Mouse (Mus musculus) heart, embryonic 13.5 days (tissue): ENCODE measurements around the gene Trdmt1. TPM values are rescaled to one million over a fixed set of nuclear protein-coding genes. Genes with fewer than 3 reads are reported as not detected.
"Not testable (repeated sequence)": the region's sequence is repeated elsewhere in the genome, so short reads cannot be mapped to it uniquely, and the experiment has no call there.

Experiments
- ATAC-seq: fragments of 200-750 bp; cut with Nextera tagmentation; 2 replicates; pipeline ENCODE4 v1.8.0; 2017; ENCODE audit warnings: moderate TSS enrichment; ENCODE audit not compliant: insufficient number of reproducible peaks, low FRiP score, low TSS enrichment; ENCODE audit errors: extremely low read depth
- H3K27ac ChIP-seq: fragments of 300-500 bp; sonication (generic); replicated peaks from 2 replicates; pipeline ENCODE4 v1.5.1; 2015; ENCODE audit warnings: moderate library complexity, mild to moderate bottlenecking, inconsistent platforms
- H3K27me3 ChIP-seq: fragments of 300-500 bp; sonication (generic); replicated peaks from 2 replicates; pipeline ENCODE4 v1.6.1; 2015; ENCODE audit warnings: mild to moderate bottlenecking, inconsistent platforms
- H3K36me3 ChIP-seq: fragments of 300-500 bp; sonication (generic); 2 replicates; pipeline ENCODE4 v1.6.1; 2015; ENCODE audit warnings: mild to moderate bottlenecking, inconsistent platforms
- H3K4me1 ChIP-seq: fragments of 300-500 bp; sonication (generic); 2 replicates; pipeline ENCODE4 v1.6.1; 2015; ENCODE audit warnings: inconsistent platforms
- H3K4me2 ChIP-seq: fragments of 300-500 bp; sonication (generic); 2 replicates; pipeline ENCODE4 v1.6.1; 2015; ENCODE audit warnings: inconsistent platforms, mild to moderate bottlenecking, moderate library complexity
- H3K4me3 ChIP-seq: fragments of 300-500 bp; sonication (generic); 2 replicates; pipeline ENCODE4 v1.5.1; 2015; ENCODE audit warnings: moderate library complexity, mild to moderate bottlenecking, inconsistent platforms
- H3K9ac ChIP-seq: fragments of 300-500 bp; sonication (generic); 2 replicates; pipeline ENCODE4 v1.6.1; 2015; ENCODE audit warnings: inconsistent platforms, mild to moderate bottlenecking, moderate library complexity
- H3K9me3 ChIP-seq: fragments of 300-500 bp; sonication (generic); 2 replicates; pipeline ENCODE4 v1.6.1; 2016; ENCODE audit warnings: inconsistent platforms
- WGBS: fragments of 180-500 bp; shearing (Covaris S2); methylation state at CpG from one replicate; pipeline ENCODE4 v1.1.7; 2015; ENCODE audit warnings: mixed read lengths; 5-methylcytosine and 5-hydroxymethylcytosine counted together
- polyA plus RNA-seq: library from polyadenylated mRNA; unstranded; fragments of >200 nt; fragmentation: Nextera tagmentation; extraction: Ambion mirVana; gene quantifications from 2 replicates; pipeline ENCODE4 v1.2.1, GENCODE M21; 2015

Gene Trdmt1
- polyA plus RNA-seq: 9.3 and 9.4 TPM in 2 replicates

DNA sequence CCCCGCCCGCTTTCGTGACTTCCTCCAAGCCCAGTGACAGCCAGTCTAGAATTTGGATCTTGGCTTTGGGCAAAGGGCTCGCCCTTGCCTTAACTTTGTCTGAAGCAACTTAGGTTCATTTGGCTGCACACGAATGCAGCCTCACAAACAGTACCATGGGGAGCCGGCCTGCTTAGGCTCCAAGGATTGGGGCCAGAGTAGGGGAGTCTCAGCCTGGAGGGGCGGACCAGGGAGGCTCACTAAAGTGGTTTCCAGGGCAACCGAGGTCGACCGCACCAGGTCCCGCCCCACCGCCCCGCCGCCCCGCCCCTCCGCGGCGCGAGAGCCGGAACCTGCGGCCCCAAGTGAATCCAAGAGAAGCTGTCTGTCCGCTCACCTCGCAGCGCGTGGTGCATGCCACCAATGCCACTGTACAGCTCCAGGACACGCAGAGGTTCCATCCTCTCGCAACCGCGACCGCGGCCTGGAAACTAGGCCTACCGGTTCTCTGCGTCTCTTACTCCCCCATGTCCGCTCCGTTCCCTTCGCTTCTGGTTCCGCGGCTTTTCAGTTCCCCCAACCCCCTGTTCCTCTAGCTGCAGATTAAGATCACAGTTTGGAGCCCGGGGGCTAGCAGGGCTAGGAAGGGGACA is at the start of gene Trdmt1:
Trdmt1 (minus strand) TSS at position 476 of the 632 bp plus-strand sequence.
- no peaks in the 10 kb centered on the region for H3K27me3 ChIP-seq
- WGBS: 1% methylated on average over 39 of the region's 39 CpGs
- no peaks in the 10 kb centered on the region for H3K9me3 ChIP-seq
- peak within 1 kb of the TSS; percentile 80 for H3K4me2 ChIP-seq
- peak within 1 kb of the TSS; percentile 91 for H3K27ac ChIP-seq
- peaks cover 15% of the 10 kb centered on the region; the same call in 1 of the 2 replicates for H3K4me1 ChIP-seq
- H3K4me3 ChIP-seq: peak within 1 kb of the TSS; percentile 63
- peak within 1 kb of the TSS; percentile 86 for H3K9ac ChIP-seq
- ATAC-seq: peak; percentile 97
- H3K36me3 ChIP-seq: no peaks in the 10 kb centered on the region

- H3K27me3 ChIP-seq: no peaks in the 10 kb centered on the region
- no peak for ATAC-seq
- H3K36me3 ChIP-seq: no peaks in the 10 kb centered on the region
- H3K9me3 ChIP-seq: no peaks in the 10 kb centered on the region
- WGBS: 67% methylated on average over 4 of the region's 4 CpGs
- H3K27ac ChIP-seq: no peak overlapping the region
- H3K4me3 ChIP-seq: no peak overlapping the region
- no peak overlapping the region for H3K9ac ChIP-seq
- no peaks in the 10 kb centered on the region for H3K4me1 ChIP-seq
- H3K4me2 ChIP-seq: no peak overlapping the region
These were observed 48.9 kb upstream of the Trdmt1 start for GRCm38 (mm10) chr2:13593328-13593727.

GRCm38 (mm10) chr2:13583746-13584145 is 39.3 kb upstream of the Trdmt1 start:
- not testable (repeated sequence) for H3K4me3 ChIP-seq, ATAC-seq, H3K9ac ChIP-seq, H3K9me3 ChIP-seq, H3K4me2 ChIP-seq, H3K27ac ChIP-seq, H3K4me1 ChIP-seq, H3K27me3 ChIP-seq
- peaks cover 47% of the 10 kb centered on the region for H3K36me3 ChIP-seq

GRCm38 (mm10) chr2:13582184-13582583 is 37.7 kb upstream of the Trdmt1 start:
- 69% methylated on average over 3 of the region's 3 CpGs for WGBS
- H3K4me2 ChIP-seq: no peak overlapping the region
- peaks cover 60% of the 10 kb centered on the region for H3K36me3 ChIP-seq
- no peaks in the 10 kb centered on the region for H3K9me3 ChIP-seq
- ATAC-seq: no peak
- no peak overlapping the region for H3K4me3 ChIP-seq
- no peaks in the 10 kb centered on the region for H3K27me3 ChIP-seq
- H3K27ac ChIP-seq: no peak overlapping the region
- H3K9ac ChIP-seq: no peak overlapping the region
- H3K4me1 ChIP-seq: peaks cover 15% of the 10 kb centered on the region

- Histone ChIP-seq H3K4me3 (no peak overlapping the region), H3K36me3 (peaks cover 75% of the 10 kb centered on the region), H3K9ac (no peak overlapping the region), H3K9me3 (no peaks in the 10 kb centered on the region), H3K4me1 (peaks cover 23% of the 10 kb centered on the region), H3K4me2 (peak overlapping the region; percentile 43), H3K27ac (no peak overlapping the region), H3K27me3 (no peaks in the 10 kb centered on the region)
- no peak for ATAC-seq
- 57% methylated on average over 11 of the region's 11 CpGs for WGBS
These were observed 35.5 kb upstream of the Trdmt1 start for GRCm38 (mm10) chr2:13579991-13580390.

DNA sequence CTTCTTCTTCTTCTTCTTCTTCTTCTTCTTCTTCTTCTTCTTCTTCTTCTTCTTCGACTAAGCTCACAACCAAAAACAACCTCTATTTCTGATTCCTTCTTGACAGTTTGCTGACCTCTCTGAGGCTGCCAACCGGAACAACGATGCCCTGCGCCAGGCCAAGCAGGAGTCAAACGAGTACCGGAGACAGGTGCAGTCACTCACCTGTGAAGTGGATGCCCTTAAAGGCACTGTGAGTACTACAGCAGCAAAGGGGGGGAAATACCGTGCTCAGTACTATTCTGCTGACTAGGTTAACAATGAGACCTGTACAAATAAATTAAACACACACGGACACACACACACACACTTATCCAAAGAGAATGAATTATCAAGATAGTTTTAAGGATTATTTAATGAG is 34.8 kb upstream of the Trdmt1 start:
- Histone ChIP-seq H3K9ac (no peak overlapping the region), H3K9me3 (no peaks in the 10 kb centered on the region), H3K36me3 (peaks cover 75% of the 10 kb centered on the region), H3K27ac (no peak overlapping the region), H3K27me3 (no peaks in the 10 kb centered on the region), H3K4me1 (peaks cover 23% of the 10 kb centered on the region), H3K4me3 (no peak overlapping the region), H3K4me2 (peak overlapping the region; percentile 43)
- WGBS: 86% methylated on average over 8 of the region's 8 CpGs
- no peak for ATAC-seq

- ATAC-seq: no peak
- peak overlapping the region; percentile 36; the same call in 1 of the 2 replicates for H3K27ac ChIP-seq
- peak overlapping the region; percentile 57 for H3K4me2 ChIP-seq
- H3K9me3 ChIP-seq: no peaks in the 10 kb centered on the region
- peak overlapping the region; percentile 30 for H3K4me3 ChIP-seq
- 66% methylated on average over 14 of the region's 14 CpGs for WGBS
- H3K27me3 ChIP-seq: no peaks in the 10 kb centered on the region
- peak overlapping the region; percentile 52 for H3K9ac ChIP-seq
- H3K4me1 ChIP-seq: peaks cover 23% of the 10 kb centered on the region
- peaks cover 73% of the 10 kb centered on the region for H3K36me3 ChIP-seq
These were observed 34.1 kb upstream of the Trdmt1 start for GRCm38 (mm10) chr2:13578473-13579152.

DNA sequence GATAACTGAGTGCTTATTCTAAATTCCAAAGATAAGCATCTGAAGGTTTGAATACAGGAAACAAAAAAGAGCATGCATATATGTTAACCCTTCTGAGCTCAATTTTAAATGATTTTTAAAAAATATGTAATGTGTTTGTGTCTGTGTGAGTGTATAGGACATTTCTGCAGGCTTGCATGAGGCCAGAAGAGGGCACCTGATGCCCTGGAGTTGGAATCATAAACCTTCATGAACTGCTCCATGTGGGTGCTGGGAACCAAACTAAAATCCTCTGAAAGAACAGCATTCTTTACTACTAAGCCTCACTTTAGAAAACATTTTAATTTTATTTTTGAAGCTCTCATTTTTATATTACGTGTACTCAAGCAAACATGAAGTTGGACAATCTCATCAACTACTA is 32.9 kb upstream of the Trdmt1 start:
- no peak overlapping the region for H3K9ac ChIP-seq
- no peak for ATAC-seq

DNA sequence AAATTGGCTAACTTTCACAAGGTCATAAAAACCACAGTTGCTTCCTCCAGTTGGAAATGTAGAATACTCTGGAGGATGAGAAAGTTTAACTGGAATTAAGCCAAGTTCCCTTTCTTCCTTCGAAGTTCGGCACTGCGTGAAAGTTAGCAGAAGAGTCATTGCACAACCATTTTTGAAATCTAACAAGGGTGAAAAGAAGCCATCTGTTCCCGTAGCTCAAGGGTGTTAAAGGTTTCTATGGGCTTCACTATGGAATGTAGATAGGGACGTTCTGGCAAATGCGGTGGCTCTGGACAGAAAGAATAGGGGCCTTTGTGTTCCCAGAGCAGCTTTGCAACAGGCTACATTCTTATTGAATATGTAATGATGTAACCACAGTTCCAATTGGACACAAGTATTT is 31.5 kb upstream of the Trdmt1 start:
- 19% methylated on average over 6 of the region's 6 CpGs for WGBS

More for the DNA sequence above, 32.9 kb upstream of the Trdmt1 start:
- Histone ChIP-seq H3K4me2 (peak overlapping the region; percentile 63), H3K27ac (no peak overlapping the region), H3K9me3 (no peaks in the 10 kb centered on the region), H3K4me3 (peak overlapping the region; percentile 97), H3K27me3 (no peaks in the 10 kb centered on the region), H3K4me1 (peaks cover 28% of the 10 kb centered on the region), H3K36me3 (peaks cover 62% of the 10 kb centered on the region)
- WGBS: 77% methylated on average over 1 of the region's 1 CpGs

GRCm38 (mm10) chr2:13575287-13575801 is 30.9 kb upstream of the Trdmt1 start:
- peak overlapping the region; percentile 67 for H3K4me2 ChIP-seq
- WGBS: 1% methylated on average over 13 of the region's 13 CpGs
- H3K27ac ChIP-seq: peak overlapping the region; percentile 99
- no peaks in the 10 kb centered on the region for H3K9me3 ChIP-seq
- no peaks in the 10 kb centered on the region for H3K27me3 ChIP-seq
- H3K4me3 ChIP-seq: peak overlapping the region; percentile 97
- peaks cover 39% of the 10 kb centered on the region for H3K4me1 ChIP-seq
- peak overlapping the region; percentile 99 for H3K9ac ChIP-seq
- no peak for ATAC-seq
- H3K36me3 ChIP-seq: peaks cover 42% of the 10 kb centered on the region

More for the DNA sequence above, 31.5 kb upstream of the Trdmt1 start:
- H3K4me3 ChIP-seq: peak overlapping the region; percentile 97
- H3K36me3 ChIP-seq: peaks cover 48% of the 10 kb centered on the region
- no peak for ATAC-seq
- H3K4me1 ChIP-seq: peaks cover 39% of the 10 kb centered on the region
- peak overlapping the region; percentile 67 for H3K4me2 ChIP-seq
- peak overlapping the region; percentile 99 for H3K9ac ChIP-seq
- peak overlapping the region; percentile 99 for H3K27ac ChIP-seq
- H3K9me3 ChIP-seq: no peaks in the 10 kb centered on the region
- no peaks in the 10 kb centered on the region for H3K27me3 ChIP-seq

DNA sequence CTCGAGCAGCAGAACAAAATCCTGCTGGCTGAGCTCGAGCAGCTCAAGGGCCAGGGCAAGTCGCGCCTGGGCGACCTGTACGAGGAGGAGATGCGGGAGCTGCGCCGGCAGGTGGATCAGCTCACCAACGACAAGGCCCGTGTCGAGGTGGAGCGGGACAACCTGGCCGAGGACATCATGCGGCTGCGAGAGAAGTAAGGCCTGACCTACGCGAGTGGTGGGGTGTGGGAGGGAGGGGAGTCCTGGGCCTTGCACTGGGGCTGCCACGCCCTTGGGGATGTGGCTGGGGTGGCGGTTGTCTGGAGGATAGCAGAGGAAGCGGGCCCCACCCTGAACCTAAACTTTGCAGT is 30.3 kb upstream of the Trdmt1 start:
- ATAC-seq: no peak
- H3K4me1 ChIP-seq: peaks cover 33% of the 10 kb centered on the region
- 0% methylated on average over 21 of the region's 21 CpGs for WGBS
- peak overlapping the region; percentile 97 for H3K4me3 ChIP-seq
- H3K4me2 ChIP-seq: peak overlapping the region; percentile 67
- H3K9me3 ChIP-seq: no peaks in the 10 kb centered on the region
- H3K9ac ChIP-seq: peak overlapping the region; percentile 99
- H3K27me3 ChIP-seq: no peaks in the 10 kb centered on the region
- peaks cover 36% of the 10 kb centered on the region for H3K36me3 ChIP-seq
- peak overlapping the region; percentile 99 for H3K27ac ChIP-seq
